Mouse (Mus musculus): ENCODE results near the gene Kcnh6. TPM values are rescaled to one million over a fixed set of nuclear protein-coding genes. Genes with fewer than 3 reads are reported as not detected.
"Not testable (repeated sequence)": the region's sequence is repeated elsewhere in the genome, so short reads cannot be mapped to it uniquely, and the experiment has no call there.

The Kcnh6 gene
- total RNA-seq, 2 experiments from 2014 or later = 2.3 to 2.4 TPM

- intact Hi-C loops (cut with DNase I) = no loop called here
- DNase-seq (ENCODE audit: extremely low spot score in 1 of 2, low spot score in 2 of 2) = no peak
- no peak overlapping the region for H3K27ac ChIP-seq
- H3K4me3 ChIP-seq = no peak overlapping the region
- no peak for TF ChIP-seq CTCF (IDR thresholded peaks at IDR 0.05)
These were observed 37.9 kb downstream of the Kcnh6 start for GRCm38 (mm10) chr11:106045780-106046179.

DNA sequence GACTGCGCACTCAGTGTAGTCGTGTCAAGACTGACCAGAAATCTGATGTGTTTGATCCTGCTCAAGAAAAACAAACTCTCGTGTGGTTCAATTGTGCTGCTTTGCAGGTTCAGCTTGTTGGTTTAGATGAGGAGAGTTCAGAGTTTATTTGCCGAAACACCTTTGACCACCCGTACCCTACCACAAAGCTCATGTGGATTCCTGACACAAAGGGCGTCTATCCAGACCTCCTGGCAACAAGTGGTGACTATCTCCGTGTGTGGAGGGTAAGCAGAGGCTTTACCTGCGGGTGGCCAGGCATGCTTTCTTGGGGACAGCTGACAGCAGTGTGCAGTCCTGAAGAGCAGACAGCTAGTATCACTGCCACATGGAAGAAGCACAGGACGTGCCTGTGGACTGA lies 38.7 kb downstream of the Kcnh6 start:
- intact Hi-C loops (cut with DNase I) = no loop called here
- DNase-seq (ENCODE audit: extremely low spot score in 1 of 2, low spot score in 2 of 2) = no peak
- no peak for TF ChIP-seq CTCF (IDR thresholded peaks at IDR 0.05)
- Histone ChIP-seq H3K27ac (no peak overlapping the region), H3K4me3 (no peak overlapping the region)

- intact Hi-C loops (cut with DNase I) = no loop called here
- no peak for DNase-seq (ENCODE audit: extremely low spot score in 1 of 2, low spot score in 2 of 2)
- H3K4me3 ChIP-seq = no peak overlapping the region
- H3K27ac ChIP-seq = no peak overlapping the region
- TF ChIP-seq CTCF (IDR thresholded peaks at IDR 0.05) = no peak
These were observed 46.0 kb downstream of the Kcnh6 start for GRCm38 (mm10) chr11:106053921-106054320.

GRCm38 (mm10) chr11:106054600-106054999 lies 46.7 kb downstream of the Kcnh6 start:
- Histone ChIP-seq H3K4me3 (no peak overlapping the region), H3K27ac (no peak overlapping the region)
- DNase-seq (ENCODE audit: extremely low spot score in 1 of 2, low spot score in 2 of 2) = no peak
- intact Hi-C loops (cut with DNase I) = no loop called here
- no peak for TF ChIP-seq CTCF (IDR thresholded peaks at IDR 0.05)

GRCm38 (mm10) chr11:106055341-106055740 lies 47.4 kb downstream of the Kcnh6 start:
- Histone ChIP-seq H3K27ac (no peak overlapping the region), H3K4me3 (no peak overlapping the region)
- TF ChIP-seq CTCF (IDR thresholded peaks at IDR 0.05) = no peak
- no peak for DNase-seq (ENCODE audit: extremely low spot score in 1 of 2, low spot score in 2 of 2)
- intact Hi-C loops (cut with DNase I) = no loop called here

DNA sequence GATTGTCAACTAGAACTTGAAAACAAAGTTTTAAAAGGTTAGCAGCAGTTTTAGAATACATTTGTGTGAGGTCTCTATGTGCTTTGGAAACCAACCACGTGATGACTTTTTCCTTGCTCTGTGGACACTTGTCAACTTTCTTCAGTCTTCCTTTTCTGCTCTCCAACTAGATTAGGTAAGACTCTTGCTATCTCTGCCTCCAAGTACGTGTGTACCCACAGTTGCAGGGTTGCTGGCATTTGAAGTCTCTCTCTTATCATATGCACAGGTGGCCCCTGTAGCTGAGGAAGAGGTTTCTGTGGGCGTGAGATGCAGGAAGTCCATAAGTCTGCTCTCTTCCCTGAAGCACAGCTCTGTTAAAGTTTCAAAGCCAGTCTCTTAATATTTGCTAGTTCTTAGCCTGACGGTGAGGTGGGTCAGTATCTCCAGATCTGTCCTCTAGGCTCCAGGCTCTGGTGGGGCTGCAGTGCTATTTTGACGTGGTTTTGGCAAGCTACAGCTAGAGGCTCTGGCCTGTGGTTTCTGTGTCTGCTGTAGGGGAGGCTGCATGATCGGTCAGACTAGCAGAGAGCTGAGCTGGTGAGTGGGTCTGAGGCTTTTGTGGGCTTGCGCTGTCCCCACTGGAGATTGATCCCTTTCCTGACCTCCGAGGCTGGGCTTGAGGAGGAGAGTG lies 49.0 kb downstream of the Kcnh6 start:
- no peak for TF ChIP-seq CTCF (IDR thresholded peaks at IDR 0.05)
- no peak for DNase-seq (ENCODE audit: extremely low spot score in 1 of 2, low spot score in 2 of 2)
- intact Hi-C loops (cut with DNase I) = no loop called here
- H3K27ac ChIP-seq = no peak overlapping the region
- no peak overlapping the region for H3K4me3 ChIP-seq

DNA sequence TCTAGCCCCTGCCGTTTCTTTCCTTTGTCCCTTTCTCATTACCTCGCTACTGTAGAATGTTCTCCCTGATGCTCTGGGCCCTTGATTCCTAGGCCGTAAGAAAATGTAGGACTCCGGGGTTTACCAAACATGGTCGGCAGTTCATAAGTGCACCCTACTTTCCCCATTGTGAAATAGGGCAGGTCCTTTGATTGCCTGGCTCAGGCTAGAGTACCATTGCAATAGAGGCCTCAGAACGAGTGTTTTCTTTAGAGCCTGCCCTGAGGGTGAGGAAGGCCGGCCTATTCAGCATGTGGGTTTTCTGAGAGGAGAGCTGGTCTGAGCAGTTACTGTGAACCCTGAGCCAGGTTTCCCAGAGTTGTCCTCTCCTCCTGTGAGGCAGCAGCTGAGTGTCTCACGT lies 50.1 kb downstream of the Kcnh6 start:
- no peak for TF ChIP-seq CTCF (IDR thresholded peaks at IDR 0.05)
- no peak overlapping the region for H3K27ac ChIP-seq
- H3K4me3 ChIP-seq = no peak overlapping the region
- intact Hi-C loops (cut with DNase I) = no loop called here
- DNase-seq (ENCODE audit: extremely low spot score in 1 of 2, low spot score in 2 of 2) = no peak

- no peak for TF ChIP-seq CTCF (IDR thresholded peaks at IDR 0.05)
- intact Hi-C loops (cut with DNase I) = no loop called here
- H3K27ac ChIP-seq = no peak overlapping the region
- H3K4me3 ChIP-seq = no peak overlapping the region
- DNase-seq (ENCODE audit: extremely low spot score in 1 of 2, low spot score in 2 of 2) = no peak
These were observed 52.6 kb downstream of the Kcnh6 start for GRCm38 (mm10) chr11:106060549-106060948.

GRCm38 (mm10) chr11:106061311-106061710 lies 53.4 kb downstream of the Kcnh6 start:
- Histone ChIP-seq H3K4me3 (no peak overlapping the region), H3K27ac (no peak overlapping the region)
- TF ChIP-seq CTCF (IDR thresholded peaks at IDR 0.05) = no peak
- DNase-seq (ENCODE audit: extremely low spot score in 1 of 2, low spot score in 2 of 2) = no peak
- intact Hi-C loops (cut with DNase I) = no loop called here

- no peak overlapping the region for H3K4me3 ChIP-seq
- peak in 1 of 2 experiments; percentile 19 for DNase-seq (ENCODE audit: extremely low spot score in 1 of 2, low spot score in 2 of 2)
- no peak for TF ChIP-seq CTCF (IDR thresholded peaks at IDR 0.05)
- intact Hi-C loops (cut with DNase I) = no loop called here
- H3K27ac ChIP-seq = no peak overlapping the region
These were observed 55.8 kb downstream of the Kcnh6 start for GRCm38 (mm10) chr11:106063756-106064155.

- peak overlapping the region; percentile 81 for H3K4me3 ChIP-seq
- intact Hi-C loops (cut with DNase I) = no loop called here
- TF ChIP-seq CTCF (IDR thresholded peaks at IDR 0.05) = no peak
- no peak for DNase-seq (ENCODE audit: extremely low spot score in 1 of 2, low spot score in 2 of 2)
- H3K27ac ChIP-seq = peak overlapping the region; percentile 90
These were observed 57.4 kb downstream of the Kcnh6 start for GRCm38 (mm10) chr11:106065073-106065922.

- intact Hi-C loops (cut with DNase I) = no loop called here
- DNase-seq (ENCODE audit: extremely low spot score in 1 of 2, low spot score in 2 of 2) = peak; percentile 93 to 95
These were observed 58.1 kb downstream of the Kcnh6 start, which contains the start of gene Taco1 for GRCm38 (mm10) chr11:106065923-106066571. Taco1 (plus strand) TSS chr11:106066061.

DNA sequence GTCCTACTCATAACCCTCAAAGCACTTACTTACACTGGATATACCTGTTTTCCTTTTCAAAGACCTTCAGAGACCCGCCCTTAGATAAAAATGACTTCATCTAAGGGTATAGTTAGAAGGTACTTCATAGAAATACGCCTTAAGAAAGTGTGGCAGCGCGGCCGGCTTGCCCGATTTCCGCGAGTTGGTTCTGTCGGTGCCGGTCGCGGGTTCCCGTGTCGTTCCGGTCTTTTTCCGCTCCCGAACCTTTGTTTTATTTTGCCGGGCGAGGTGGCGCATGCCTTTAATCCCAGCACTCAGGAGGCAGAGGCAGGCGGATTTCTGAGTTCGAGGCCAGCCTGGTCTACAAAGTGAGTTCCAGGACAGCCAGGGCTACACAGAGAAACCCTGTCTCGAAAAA lies 58.7 kb downstream of the Kcnh6 start:
- intact Hi-C loops (cut with DNase I) = not testable (repeated sequence)
- peak overlapping the region; percentile 81 for H3K4me3 ChIP-seq
- H3K27ac ChIP-seq = peak overlapping the region; percentile 90; the same call in 1 of the 2 replicates
- DNase-seq (ENCODE audit: extremely low spot score in 1 of 2, low spot score in 2 of 2) = peak; percentile 41 to 45

More at GRCm38 (mm10) chr11:106065923-106066571, 58.1 kb downstream of the Kcnh6 start, which contains the start of gene Taco1:
- Histone ChIP-seq H3K27ac (peak within 1 kb of the TSS; percentile 90), H3K4me3 (peak within 1 kb of the TSS; percentile 81)
- TF ChIP-seq CTCF (IDR thresholded peaks at IDR 0.05) = peak; percentile 47
